Mouse (Mus musculus) stomach, postnatal 0 days (tissue): ENCODE measurements around the gene Gse1. TPM values are rescaled to one million over a fixed set of nuclear protein-coding genes. Genes with fewer than 3 reads are reported as not detected.
A peak's percentile ranks its signal among the peaks of the same experiment; 100 is the strongest.

ENCODE experiments used
- ATAC-seq: fragments of 200-750 bp; cut with Nextera tagmentation; 2 replicates; pipeline ENCODE4 v1.8.0; 2017; ENCODE audit not compliant: low FRiP score, low TSS enrichment
- DNase-seq: peaks from one replicate; pipeline ENCODE4 v3.0.0-alpha.2; 2016; ENCODE audit warnings: low spot score
- H3K27ac ChIP-seq: fragments of 300-500 bp; sonication (generic); replicated peaks from 2 replicates; pipeline ENCODE4 v1.5.1; 2014; ENCODE audit warnings: mild to moderate bottlenecking, control low read depth
- H3K27me3 ChIP-seq: fragments of 300-500 bp; sonication (generic); 2 replicates; pipeline ENCODE4 v1.6.1; 2014; ENCODE audit warnings: low read length; ENCODE audit not compliant: control insufficient read depth, insufficient read depth
- H3K36me3 ChIP-seq: fragments of 300-500 bp; sonication (generic); 2 replicates; pipeline ENCODE4 v1.6.1; 2014; ENCODE audit warnings: low read length, mixed read lengths; ENCODE audit not compliant: control insufficient read depth, insufficient read depth
- H3K4me1 ChIP-seq: fragments of 300-500 bp; sonication (generic); replicated peaks from 2 replicates; pipeline ENCODE4 v1.6.1; 2014; ENCODE audit warnings: antibody characterized with exemption; ENCODE audit not compliant: control insufficient read depth, insufficient read depth
- H3K4me2 ChIP-seq: fragments of 300-500 bp; sonication (generic); replicated peaks from 2 replicates; pipeline ENCODE4 v1.6.1; 2014; ENCODE audit warnings: low read depth, mild to moderate bottlenecking, control low read depth, moderate library complexity
- H3K4me3 ChIP-seq: fragments of 300-500 bp; sonication (generic); 2 replicates; pipeline ENCODE4 v1.5.1; 2014; ENCODE audit warnings: low read depth, low read length, control low read depth
- H3K9ac ChIP-seq: fragments of 300-500 bp; sonication (generic); 2 replicates; pipeline ENCODE4 v1.6.1; 2014; ENCODE audit warnings: mild to moderate bottlenecking, low read length, control low read depth, mixed read lengths
- H3K9me3 ChIP-seq: fragments of 300-500 bp; sonication (generic); 2 replicates; pipeline ENCODE4 v1.6.1; 2016; ENCODE audit warnings: low read length; ENCODE audit not compliant: control insufficient read depth
- CTCF ChIP-seq: IDR thresholded peaks from 2 replicates; pipeline ENCODE4 v1.5.1; 2016; ENCODE audit warnings: antibody characterized with exemption, low read depth, mild to moderate bottlenecking, moderate library complexity
- EP300 ChIP-seq: optimal IDR thresholded peaks from 2 replicates; pipeline ENCODE3; 2016; ENCODE audit warnings: antibody characterized with exemption
- WGBS: fragments of 180-500 bp; shearing (Covaris S2); extraction: QIAGEN DNeasy Blood & Tissue Kit; methylation state at CpG from one replicate; pipeline ENCODE4 v1.1.7; 2014; 5-methylcytosine and 5-hydroxymethylcytosine counted together
- polyA plus RNA-seq: library from polyadenylated mRNA; unstranded; fragments of >200 nt; fragmentation: Nextera tagmentation; extraction: Ambion mirVana; gene quantifications from 2 replicates; pipeline ENCODE4 v1.2.1, GENCODE M21; 2015

Gene Gse1
- polyA plus RNA-seq, 1 experiment from 2014 or later: 6.4 TPM

- TF ChIP-seq EP300 (no peak), CTCF (no peak)
- Histone ChIP-seq H3K27me3 (no peaks in the 10 kb centered on the region), H3K27ac (no peak overlapping the region), H3K9ac (no peak overlapping the region), H3K4me1 (peaks cover 33% of the 10 kb centered on the region), H3K4me2 (no peak overlapping the region), H3K4me3 (no peak overlapping the region), H3K9me3 (no peaks in the 10 kb centered on the region), H3K36me3 (no peaks in the 10 kb centered on the region)
- no peak for ATAC-seq
- DNase-seq: no peak
- WGBS: 92% methylated on average over 9 of the region's 9 CpGs
These were observed 279.0 kb downstream of the Gse1 start for GRCm38 (mm10) chr8:120507290-120507689.

DNA sequence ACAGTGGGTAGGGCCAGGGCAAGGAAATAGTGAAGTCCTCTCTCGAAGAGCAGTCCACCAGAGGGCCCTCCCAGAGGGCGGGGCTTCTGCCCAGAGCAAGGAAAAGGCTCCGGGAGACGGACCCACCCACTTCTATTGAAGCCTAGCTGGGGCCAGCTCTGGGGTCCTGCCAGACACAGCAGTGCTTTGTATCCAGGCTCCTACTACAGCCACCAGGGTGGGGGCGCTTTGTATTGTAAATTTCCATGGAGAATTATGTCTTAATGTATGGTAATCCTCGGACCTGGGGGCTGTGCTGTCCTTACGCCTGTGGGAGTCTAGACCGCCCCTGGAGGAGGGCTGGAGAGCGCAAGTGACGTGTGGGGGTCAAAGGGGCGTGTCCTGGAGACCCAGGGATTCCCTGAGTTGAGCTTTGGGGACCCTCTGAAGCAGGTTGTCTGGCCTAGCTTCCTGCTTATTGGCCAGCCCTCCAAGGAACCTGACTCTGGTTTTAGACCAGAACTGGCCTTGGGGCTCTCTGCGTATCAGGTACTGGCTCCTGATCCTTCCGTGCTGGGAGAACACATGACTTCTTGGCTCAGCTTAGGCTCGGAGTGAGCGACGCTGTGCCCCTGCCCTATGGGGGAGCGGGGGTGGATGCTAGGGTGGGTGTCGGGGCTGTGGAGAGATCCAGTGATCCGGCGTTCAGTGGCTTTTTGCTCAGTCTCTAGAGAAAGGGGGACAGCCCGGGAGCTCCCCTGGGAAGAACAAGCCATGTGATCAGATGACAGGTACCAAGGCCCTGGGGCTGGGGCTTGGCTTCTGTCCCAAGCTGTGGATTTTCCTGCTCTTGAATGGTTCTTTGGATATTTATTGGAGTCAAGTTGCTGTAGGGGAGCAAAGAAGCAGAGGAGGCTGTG lies 281.1 kb downstream of the Gse1 start:
- H3K36me3 ChIP-seq: no peaks in the 10 kb centered on the region
- H3K27ac ChIP-seq: 0 out of 2 replicates have a peak overlapping the region, but pooled peaks have one; percentile 8
- peak overlapping the region; percentile 43 for H3K4me2 ChIP-seq
- peak; percentile 66 for ATAC-seq
- H3K27me3 ChIP-seq: no peaks in the 10 kb centered on the region
- DNase-seq: peak; percentile 82
- no peak overlapping the region for H3K4me3 ChIP-seq
- H3K4me1 ChIP-seq: peaks cover 29% of the 10 kb centered on the region
- H3K9ac ChIP-seq: no peak overlapping the region
- 8% methylated on average over 21 of the region's 21 CpGs for WGBS
- no peaks in the 10 kb centered on the region for H3K9me3 ChIP-seq
- peak; percentile 49 for TF ChIP-seq CTCF
- TF ChIP-seq EP300: no peak

DNA sequence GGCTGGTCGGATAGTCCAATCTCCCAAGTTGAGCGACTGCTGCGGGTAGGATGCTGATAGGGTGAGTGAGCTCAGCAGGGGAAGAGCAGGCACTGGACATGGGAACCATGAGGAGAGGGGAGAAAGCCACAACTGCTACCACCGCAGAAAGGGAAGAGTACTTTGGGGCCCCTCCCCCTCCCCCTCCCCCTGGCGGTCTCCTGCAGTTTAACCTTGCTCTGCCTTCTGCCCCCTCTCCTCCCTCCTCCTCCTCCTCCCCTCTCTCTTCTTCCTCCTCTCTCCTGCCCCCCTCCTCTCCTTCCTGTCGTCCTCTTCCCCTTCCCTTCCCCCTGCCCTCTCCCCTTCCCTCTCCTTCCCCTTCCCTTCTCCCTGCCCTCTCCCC lies 281.8 kb downstream of the Gse1 start:
- DNase-seq: no peak
- TF ChIP-seq EP300 (no peak), CTCF (no peak)
- peaks cover 22% of the 10 kb centered on the region for H3K4me1 ChIP-seq

GRCm38 (mm10) chr8:120510863-120511457 lies 282.7 kb downstream of the Gse1 start:
- Histone ChIP-seq H3K9ac (no peak overlapping the region), H3K27ac (peak overlapping the region; percentile 30; the same call in 1 of the 2 replicates), H3K4me2 (no peak overlapping the region), H3K4me3 (no peak overlapping the region), H3K36me3 (no peaks in the 10 kb centered on the region), H3K4me1 (peaks cover 20% of the 10 kb centered on the region), H3K27me3 (no peaks in the 10 kb centered on the region), H3K9me3 (no peaks in the 10 kb centered on the region)
- WGBS: 44% methylated on average over 5 of the region's 5 CpGs
- DNase-seq (no peak), ATAC-seq (no peak)
- TF ChIP-seq CTCF: no peak
- TF ChIP-seq EP300: no peak

More for the DNA sequence above, 281.8 kb downstream of the Gse1 start:
- no peaks in the 10 kb centered on the region for H3K36me3 ChIP-seq
- H3K4me3 ChIP-seq: no peak overlapping the region
- H3K4me2 ChIP-seq: no peak overlapping the region
- 30% methylated on average over 4 of the region's 6 CpGs for WGBS
- no peak overlapping the region for H3K9ac ChIP-seq
- ATAC-seq: no peak
- no peaks in the 10 kb centered on the region for H3K9me3 ChIP-seq
- H3K27ac ChIP-seq: no peak overlapping the region
- no peaks in the 10 kb centered on the region for H3K27me3 ChIP-seq

GRCm38 (mm10) chr8:120511737-120512136 lies 283.5 kb downstream of the Gse1 start:
- H3K27me3 ChIP-seq: no peaks in the 10 kb centered on the region
- H3K36me3 ChIP-seq: no peaks in the 10 kb centered on the region
- DNase-seq (no peak), ATAC-seq (no peak)
- 45% methylated on average over 8 of the region's 8 CpGs for WGBS
- H3K4me1 ChIP-seq: peaks cover 20% of the 10 kb centered on the region
- H3K9ac ChIP-seq: no peak overlapping the region
- no peak overlapping the region for H3K4me3 ChIP-seq
- no peak overlapping the region for H3K4me2 ChIP-seq
- no peaks in the 10 kb centered on the region for H3K9me3 ChIP-seq
- peak overlapping the region; percentile 30; the same call in 1 of the 2 replicates for H3K27ac ChIP-seq
- no peak for TF ChIP-seq EP300
- TF ChIP-seq CTCF: no peak

DNA sequence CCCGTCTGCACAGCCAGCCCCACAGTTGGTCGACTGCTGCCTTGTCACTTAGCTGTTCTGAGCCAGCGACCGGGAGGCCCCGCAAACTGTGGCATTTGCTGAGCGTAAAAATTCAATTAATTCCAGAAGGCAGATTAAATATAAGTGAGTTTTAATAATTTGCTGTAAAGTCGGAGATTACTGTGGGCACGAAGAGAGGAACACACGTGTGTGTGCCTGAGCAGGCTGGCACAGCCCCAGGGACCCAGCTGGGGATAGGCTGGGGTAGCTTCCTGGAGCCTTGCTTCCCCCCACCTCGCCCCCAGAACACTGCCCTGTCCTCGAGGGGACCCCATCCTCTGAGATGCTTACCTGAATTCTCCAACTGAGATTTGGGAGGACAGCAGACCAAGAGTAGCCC lies 284.1 kb downstream of the Gse1 start:
- Histone ChIP-seq H3K9me3 (no peaks in the 10 kb centered on the region), H3K36me3 (no peaks in the 10 kb centered on the region), H3K4me1 (peaks cover 20% of the 10 kb centered on the region), H3K27ac (no peak overlapping the region), H3K27me3 (no peaks in the 10 kb centered on the region), H3K4me2 (no peak overlapping the region), H3K4me3 (no peak overlapping the region), H3K9ac (no peak overlapping the region)
- TF ChIP-seq CTCF: no peak
- no peak for TF ChIP-seq EP300
- no peak for ATAC-seq
- no peak for DNase-seq
- WGBS: 57% methylated on average over 11 of the region's 11 CpGs
